In genomic region chr10:13358679-13359078, GRCm38 (mm10) we compare ENCODE assay signal across 11 mouse cellular contexts.
A peak's percentile ranks its signal among the peaks of the same experiment; 100 is the strongest.
DNase-seq lines count a peak whose midpoint lies in the region; ATAC-seq and TF ChIP-seq lines count a peak whose summit lies in the region.
"Had no signal": no experiment of that assay in that cellular context is flagged by ENCODE, and none has a peak within 500 bp of the region (broad histone marks: within the 10 kb centered on the region; RNA-seq: fewer than 3 reads in every experiment).

No protein-coding gene starts in this region.

- ATAC-seq in lung, embryonic 14.5 days (ENCODE audit: insufficient read depth) = peak; percentile 78; the same call in 1 of the 2 replicates
- ATAC-seq in hindbrain, postnatal 0 days = peak; percentile 69

- WGBS in lung, embryonic 14.5 days = 18% methylated on average over 3 of the region's 3 CpGs
- 24% methylated on average over 3 of the region's 3 CpGs for WGBS in lung, adult 2 months
- WGBS in hindbrain, postnatal 0 days = 28% methylated on average over 3 of the region's 3 CpGs

- H3K27ac ChIP-seq in lung, embryonic 14.5 days (ENCODE audit: low read depth) = peak overlapping the region; percentile 42; the same call in 1 of the 2 replicates
- H3K27ac ChIP-seq in hindbrain, postnatal 0 days = no peak overlapping the region

- no peak overlapping the region for H3K9ac ChIP-seq in lung, embryonic 14.5 days
- H3K9ac ChIP-seq in hindbrain, postnatal 0 days (replicated peaks; ENCODE audit: low read length) = no peak overlapping the region

- H3K9me3 ChIP-seq in lung, embryonic 14.5 days (ENCODE audit: low read depth, low read length) = no peaks in the 10 kb centered on the region
- H3K9me3 ChIP-seq in hindbrain, postnatal 0 days (ENCODE audit: low read length) = no peaks in the 10 kb centered on the region

- no peaks in the 10 kb centered on the region for H3K27me3 ChIP-seq in lung, embryonic 14.5 days (ENCODE audit: insufficient read depth, low read length)
- no peaks in the 10 kb centered on the region for H3K27me3 ChIP-seq in hindbrain, postnatal 0 days (ENCODE audit: insufficient read depth, low read length)

- no peak overlapping the region for H3K4me3 ChIP-seq in lung, embryonic 14.5 days (ENCODE audit: low read depth, low read length)
- no peak overlapping the region for H3K4me3 ChIP-seq in lung, adult 2 months (replicated peaks; ENCODE audit: extremely low read depth, low read depth, low read length)
- no peak overlapping the region for H3K4me3 ChIP-seq in hindbrain, postnatal 0 days (ENCODE audit: low read length)

- no peak overlapping the region for H3K4me2 ChIP-seq in lung, embryonic 14.5 days
- H3K4me2 ChIP-seq in hindbrain, postnatal 0 days (ENCODE audit: low read depth, low read length) = no peak overlapping the region

- DNase-seq in cerebellum, adult 11-12 months = peak; percentile 3
- no peak for DNase-seq in cerebellum, adult 11 months
- peak; percentile 85 for DNase-seq in lung, embryonic 14.5 days
- DNase-seq in lung, adult 2 months = no peak
- DNase-seq in c-Kit-positive CD71-positive TER-119-negative erythroid progenitor cells, embryonic 14.5 days (ENCODE audit: low read depth) = peak; percentile 7
- DNase-seq in hindbrain, postnatal 0 days (ENCODE audit: low spot score) = peak; percentile 80
- no peak for DNase-seq in adrenal gland, adult 18-20 months (ENCODE audit: low spot score in 2 of 2)
- DNase-seq in kidney, adult 8-10 months = no peak
- DNase-seq: embryo, embryonic 11 days; layer of hippocampus, adult 9-11 months; spleen, adult 18-20 months had no signal

- no peak for TF ChIP-seq CTCF in lung, embryonic 14.5 days (IDR thresholded peaks at IDR 0.05; ENCODE audit: low read depth)
- TF ChIP-seq CTCF in lung, adult 2 months (IDR thresholded peaks at IDR 0.05; ENCODE audit: insufficient read depth, low read length) = no peak
- no peak for TF ChIP-seq CTCF in hindbrain, postnatal 0 days (IDR thresholded peaks at IDR 0.05; ENCODE audit: low read depth)

- peaks cover 9% of the 10 kb centered on the region; the same call in 1 of the 2 replicates for H3K4me1 ChIP-seq in lung, embryonic 14.5 days (ENCODE audit: insufficient read depth)
- H3K4me1 ChIP-seq in lung, adult 2 months (ENCODE audit: control insufficient read depth, insufficient read depth, low read length) = no peaks in the 10 kb centered on the region
- no peaks in the 10 kb centered on the region for H3K4me1 ChIP-seq in hindbrain, postnatal 0 days (ENCODE audit: insufficient read depth, low read length)

- no peaks in the 10 kb centered on the region for H3K36me3 ChIP-seq in lung, embryonic 14.5 days (ENCODE audit: insufficient read depth)
- H3K36me3 ChIP-seq in hindbrain, postnatal 0 days (ENCODE audit: insufficient read depth, low read length) = no peaks in the 10 kb centered on the region

- no peak for TF ChIP-seq POLR2A in lung, adult 2 months (IDR thresholded peaks at IDR 0.05; ENCODE audit: borderline replicate concordance, extremely low read depth, low read depth, low read length)

Comparison
In these comparisons a context has a peak if more than half of its experiments do, and no peak if none do; other contexts are left out.
1. DNase-seq: peak in cerebellum, adult 11-12 months (single experiment), lung, embryonic 14.5 days (single experiment), c-Kit-positive CD71-positive TER-119-negative erythroid progenitor cells, embryonic 14.5 days (single experiment) and hindbrain, postnatal 0 days (single experiment); none in cerebellum, adult 11 months (single experiment), lung, adult 2 months (single experiment), adrenal gland, adult 18-20 months (0 of 2) and kidney, adult 8-10 months (0 of 2).